Mouse (Mus musculus): Measurements from ENCODE around the gene Trim43a.

- TF ChIP-seq POLR2A (IDR thresholded peaks at IDR 0.05; ENCODE audit: insufficient read length, low read depth) (no peak), TCF12 (IDR thresholded peaks at IDR 0.05; ENCODE audit: insufficient read depth, poor library complexity, severe bottlenecking) (no peak), MYOD1 (IDR thresholded peaks at IDR 0.05; ENCODE audit: control insufficient read depth in 1 of 3, insufficient read length in 2 of 3, low read depth in 2 of 3) (no peak), USF1 (IDR thresholded peaks at IDR 0.05; ENCODE audit: low read depth) (no peak), MYOG (IDR thresholded peaks at IDR 0.05; ENCODE audit: control insufficient read depth in 1 of 3, insufficient read depth in 1 of 3, insufficient read length in 2 of 3, low read depth in 2 of 3) (no peak)
These were observed 41.0 kb upstream of the Trim43a start for GRCm38 (mm10) chr9:88539546-88540224.

Data from myocyte (in vitro differentiated cells).